Mouse (Mus musculus): ENCODE measurements at regions not wholly inside any gene's neighbourhood (a gene's known extent, or its start where the extent isn't known, plus 50 kb on each side); places are given as distances from the start of the nearest gene placed in this dataset.

- no peaks in the 10 kb centered on the region for H3K27me3 ChIP-seq (ENCODE audit: control insufficient read depth, insufficient read depth, low read length)
- WGBS (ENCODE audit: insufficient replicate concordance) = 19% methylated on average over 8 of the region's 8 CpGs
- TF ChIP-seq EP300 (IDR thresholded peaks at IDR 0.05; ENCODE audit: low read depth) = no peak
- no peak for TF ChIP-seq CTCF (IDR thresholded peaks at IDR 0.05; ENCODE audit: low read depth)
- no peak overlapping the region for H3K4me2 ChIP-seq (ENCODE audit: low read depth)
- DNase-seq (ENCODE audit: low read depth in 3 of 3, low spot score in 3 of 3) (no peak), ATAC-seq (ENCODE audit: insufficient read depth) (no peak)
- H3K9me3 ChIP-seq (ENCODE audit: control insufficient read depth, low read length) = no peaks in the 10 kb centered on the region
- no peaks in the 10 kb centered on the region; a peak in 2 of 4 replicates for H3K4me1 ChIP-seq (replicated peaks; ENCODE audit: control insufficient read depth in 2 of 2, insufficient read depth in 2 of 2, low read length in 1 of 2)
- H3K36me3 ChIP-seq (replicated peaks; ENCODE audit: control insufficient read depth, insufficient read depth, low read depth) = no peaks in the 10 kb centered on the region
- no peak overlapping the region for H3K4me3 ChIP-seq (ENCODE audit: insufficient read depth in 1 of 2, low read depth in 2 of 2, low read length in 2 of 2)
- H3K9ac ChIP-seq (replicated peaks) = no peak overlapping the region
- H3K27ac ChIP-seq = no peak overlapping the region
Observed at GRCm38 (mm10) chr5:119350325-119350915, 320.0 kb upstream of the Tbx3 start.

DNA sequence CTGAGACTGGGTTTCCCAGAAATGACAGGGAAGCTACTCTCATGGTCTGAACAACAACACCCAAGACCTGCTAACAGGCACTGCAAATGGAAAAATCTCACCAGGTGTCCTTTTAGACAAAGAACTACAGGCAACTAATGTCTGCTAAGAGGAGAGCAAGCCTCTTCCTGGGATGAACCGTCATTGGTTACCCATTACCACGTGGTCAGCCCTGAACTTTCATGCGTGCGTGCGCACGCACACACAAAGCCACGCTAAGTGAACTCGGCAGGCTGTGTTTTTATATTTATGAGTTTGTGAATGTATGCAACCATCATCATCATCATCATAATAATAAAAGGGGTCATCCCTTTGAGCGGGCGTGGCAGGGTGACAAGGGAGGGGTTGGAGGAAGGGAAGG is 315.0 kb upstream of the Tbx3 start:
- H3K4me3 ChIP-seq (ENCODE audit: insufficient read depth in 1 of 2, low read depth in 2 of 2, low read length in 2 of 2) = no peak overlapping the region
- no peak for TF ChIP-seq EP300 (IDR thresholded peaks at IDR 0.05; ENCODE audit: low read depth)
- no peak for TF ChIP-seq CTCF (IDR thresholded peaks at IDR 0.05; ENCODE audit: low read depth)
- no peak overlapping the region for H3K27ac ChIP-seq
- 75% methylated on average over 10 of the region's 10 CpGs for WGBS (ENCODE audit: insufficient replicate concordance)
- no peak for DNase-seq (ENCODE audit: low read depth in 3 of 3, low spot score in 3 of 3)
- ATAC-seq (ENCODE audit: insufficient read depth) = no peak
- no peak overlapping the region for H3K4me2 ChIP-seq (ENCODE audit: low read depth)
- no peak overlapping the region for H3K9ac ChIP-seq (replicated peaks)
- no peaks in the 10 kb centered on the region for H3K36me3 ChIP-seq (replicated peaks; ENCODE audit: control insufficient read depth, insufficient read depth, low read depth)
- H3K27me3 ChIP-seq (ENCODE audit: control insufficient read depth, insufficient read depth, low read length) = no peaks in the 10 kb centered on the region
- H3K4me1 ChIP-seq (replicated peaks; ENCODE audit: control insufficient read depth in 2 of 2, insufficient read depth in 2 of 2, low read length in 1 of 2) = no peaks in the 10 kb centered on the region
- H3K9me3 ChIP-seq (ENCODE audit: control insufficient read depth, low read length) = no peaks in the 10 kb centered on the region

- Histone ChIP-seq H3K9ac (replicated peaks) (no peak overlapping the region), H3K27ac (no peak overlapping the region), H3K4me1 (replicated peaks; ENCODE audit: control insufficient read depth in 2 of 2, insufficient read depth in 2 of 2, low read length in 1 of 2) (no peaks in the 10 kb centered on the region), H3K4me3 (ENCODE audit: insufficient read depth in 1 of 2, low read depth in 2 of 2, low read length in 2 of 2) (no peak overlapping the region), H3K9me3 (ENCODE audit: control insufficient read depth, low read length) (no peaks in the 10 kb centered on the region), H3K27me3 (ENCODE audit: control insufficient read depth, insufficient read depth, low read length) (no peaks in the 10 kb centered on the region), H3K36me3 (replicated peaks; ENCODE audit: control insufficient read depth, insufficient read depth, low read depth) (no peaks in the 10 kb centered on the region), H3K4me2 (ENCODE audit: low read depth) (no peak overlapping the region)
- TF ChIP-seq CTCF (IDR thresholded peaks at IDR 0.05; ENCODE audit: low read depth) = no peak
- no peak for TF ChIP-seq EP300 (IDR thresholded peaks at IDR 0.05; ENCODE audit: low read depth)
- WGBS (ENCODE audit: insufficient replicate concordance) = 45% methylated on average over 5 of the region's 5 CpGs
- ATAC-seq (ENCODE audit: insufficient read depth) (no peak), DNase-seq (ENCODE audit: low read depth in 3 of 3, low spot score in 3 of 3) (no peak)
Observed at GRCm38 (mm10) chr5:119356051-119356450, 314.4 kb upstream of the Tbx3 start.

GRCm38 (mm10) chr5:119359709-119360108 is 310.8 kb upstream of the Tbx3 start:
- ATAC-seq (ENCODE audit: insufficient read depth) (no peak), DNase-seq (ENCODE audit: low read depth in 3 of 3, low spot score in 3 of 3) (no peak)

DNA sequence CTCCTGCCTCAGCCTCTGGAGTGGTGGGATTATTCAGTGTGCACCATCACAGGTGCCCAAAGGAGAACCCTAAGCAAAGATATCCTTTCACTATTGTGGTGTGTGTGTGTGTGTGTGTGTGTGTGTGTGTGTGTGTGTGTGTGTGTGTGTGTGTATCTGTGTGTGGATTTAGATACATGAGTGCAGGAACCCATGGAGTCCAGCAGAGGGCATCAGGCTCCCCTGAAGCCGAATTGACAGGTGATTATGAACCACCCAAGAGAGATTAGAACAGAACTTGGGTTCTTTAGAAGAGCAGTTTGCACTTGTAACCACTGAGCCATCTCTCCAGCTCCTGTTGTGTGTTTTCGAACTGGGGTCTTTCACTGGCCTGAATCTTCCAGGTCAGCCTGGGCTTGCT is 310.1 kb upstream of the Tbx3 start:
- TF ChIP-seq CTCF (IDR thresholded peaks at IDR 0.05; ENCODE audit: low read depth) (0 out of 2 replicates have a peak, but pooled peaks have one; percentile 6), EP300 (IDR thresholded peaks at IDR 0.05; ENCODE audit: low read depth) (no peak)
- H3K4me2 ChIP-seq (ENCODE audit: low read depth) = no peak overlapping the region
- H3K9ac ChIP-seq (replicated peaks) = no peak overlapping the region
- no peak overlapping the region for H3K4me3 ChIP-seq (ENCODE audit: insufficient read depth in 1 of 2, low read depth in 2 of 2, low read length in 2 of 2)
- 60% methylated on average over 2 of the region's 2 CpGs for WGBS (ENCODE audit: insufficient replicate concordance)
- H3K9me3 ChIP-seq (ENCODE audit: control insufficient read depth, low read length) = no peaks in the 10 kb centered on the region
- H3K27ac ChIP-seq = no peak overlapping the region
- H3K36me3 ChIP-seq (replicated peaks; ENCODE audit: control insufficient read depth, insufficient read depth, low read depth) = no peaks in the 10 kb centered on the region
- ATAC-seq (ENCODE audit: insufficient read depth) (no peak), DNase-seq (ENCODE audit: low read depth in 3 of 3, low spot score in 3 of 3) (no peak)
- H3K27me3 ChIP-seq (ENCODE audit: control insufficient read depth, insufficient read depth, low read length) = no peaks in the 10 kb centered on the region
- 0 out of 4 replicates have a peak, but pooled peaks cover 0 to 2% of the 10 kb centered on the region in 2 experiments for H3K4me1 ChIP-seq (replicated peaks; ENCODE audit: control insufficient read depth in 2 of 2, insufficient read depth in 2 of 2, low read length in 1 of 2)

More at GRCm38 (mm10) chr5:119359709-119360108, 310.8 kb upstream of the Tbx3 start:
- TF ChIP-seq EP300 (IDR thresholded peaks at IDR 0.05; ENCODE audit: low read depth) (no peak), CTCF (IDR thresholded peaks at IDR 0.05; ENCODE audit: low read depth) (no peak)
- Histone ChIP-seq H3K4me2 (ENCODE audit: low read depth) (no peak overlapping the region), H3K9ac (replicated peaks) (no peak overlapping the region), H3K9me3 (ENCODE audit: control insufficient read depth, low read length) (no peaks in the 10 kb centered on the region), H3K4me1 (replicated peaks; ENCODE audit: control insufficient read depth in 2 of 2, insufficient read depth in 2 of 2, low read length in 1 of 2) (0 out of 4 replicates have a peak, but pooled peaks cover 0 to under 1% of the 10 kb centered on the region in 2 experiments), H3K4me3 (ENCODE audit: insufficient read depth in 1 of 2, low read depth in 2 of 2, low read length in 2 of 2) (no peak overlapping the region), H3K36me3 (replicated peaks; ENCODE audit: control insufficient read depth, insufficient read depth, low read depth) (no peaks in the 10 kb centered on the region), H3K27ac (no peak overlapping the region), H3K27me3 (ENCODE audit: control insufficient read depth, insufficient read depth, low read length) (no peaks in the 10 kb centered on the region)
- WGBS (ENCODE audit: insufficient replicate concordance) = 12% methylated on average over 5 of the region's 5 CpGs
